Mouse (Mus musculus): ENCODE data around the gene Rdh16f2. TPM values are rescaled to one million over a fixed set of nuclear protein-coding genes. Genes with fewer than 3 reads are reported as not detected.

The Rdh16f2 gene
- polyA plus RNA-seq (2015; fragmentation: Illumina TruSeq; extraction: RNeasy Lipid Tissue Mini Kit (QIAGEN cat#74804); ENCODE audit: insufficient read depth, low replicate concordance), result not detected

DNA sequence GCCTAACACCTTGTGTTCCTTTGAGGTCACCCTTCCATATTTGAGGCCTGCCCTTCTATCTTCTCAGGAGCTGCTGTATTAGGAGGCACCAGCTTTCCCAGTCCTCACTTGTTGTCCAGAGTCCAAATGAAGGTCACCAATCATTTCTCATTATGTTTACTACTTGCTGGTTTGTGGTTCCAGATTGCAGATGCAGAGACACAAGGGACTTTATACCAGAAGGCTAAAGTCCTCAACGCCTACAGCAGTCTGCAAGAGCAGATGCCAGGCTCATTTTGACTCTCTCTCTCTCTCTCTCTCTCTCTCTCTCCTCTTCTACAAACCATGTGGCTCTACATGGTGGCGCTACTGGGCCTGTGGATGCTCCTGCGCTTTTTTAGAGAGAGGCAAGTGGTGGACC lies at the start of gene Rdh16f2:
Rdh16f2 (plus strand) TSS at position 243 of the 400 bp plus-strand sequence.

DNA sequence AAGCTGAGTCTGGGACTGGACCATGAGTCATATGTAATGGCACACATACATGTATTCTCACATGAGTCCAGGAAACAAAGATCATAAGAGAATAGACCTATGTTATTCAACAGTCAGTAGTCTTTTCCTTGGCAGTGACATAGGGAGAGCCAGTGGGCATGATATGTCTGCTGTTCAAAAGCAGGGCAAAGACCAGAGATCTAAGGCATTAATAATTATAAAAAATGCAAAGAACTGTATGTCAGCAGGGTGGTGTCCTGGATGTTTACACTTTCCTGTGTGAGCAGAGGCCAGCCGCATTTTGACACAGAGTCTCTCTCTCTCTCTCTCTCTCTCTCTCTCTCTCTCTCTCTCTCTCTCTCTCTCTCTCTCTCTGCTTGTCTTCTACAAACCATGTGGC lies 16.6 kb upstream of the Rdh16f2 start, which contains the start of gene Rdh19:
Rdh19 (plus strand) TSS at position 301 of the 400 bp plus-strand sequence.

DNA sequence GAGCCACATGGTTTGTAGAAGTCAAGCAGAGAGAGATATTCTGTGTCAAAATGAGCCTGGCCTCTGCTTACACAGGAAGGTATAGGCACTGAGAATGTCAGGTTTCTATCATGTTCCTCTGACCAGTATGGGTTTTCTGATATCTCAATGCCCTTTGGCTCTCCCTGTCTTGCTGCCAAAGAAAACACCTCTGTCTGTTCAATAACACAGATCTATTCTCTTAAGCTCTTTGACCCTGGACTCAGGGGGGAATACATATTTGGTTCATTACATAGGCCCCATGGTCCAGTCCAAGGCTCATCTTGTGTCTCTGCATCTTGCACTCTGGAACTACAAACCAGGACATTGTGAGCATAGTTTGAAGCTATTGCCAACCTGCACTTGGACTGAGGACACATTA lies 22.3 kb downstream of the Rdh16f2 start, which contains the start of gene Rdh7:
Rdh7 (minus strand) TSS at position 213 of the 400 bp plus-strand sequence.

DNA sequence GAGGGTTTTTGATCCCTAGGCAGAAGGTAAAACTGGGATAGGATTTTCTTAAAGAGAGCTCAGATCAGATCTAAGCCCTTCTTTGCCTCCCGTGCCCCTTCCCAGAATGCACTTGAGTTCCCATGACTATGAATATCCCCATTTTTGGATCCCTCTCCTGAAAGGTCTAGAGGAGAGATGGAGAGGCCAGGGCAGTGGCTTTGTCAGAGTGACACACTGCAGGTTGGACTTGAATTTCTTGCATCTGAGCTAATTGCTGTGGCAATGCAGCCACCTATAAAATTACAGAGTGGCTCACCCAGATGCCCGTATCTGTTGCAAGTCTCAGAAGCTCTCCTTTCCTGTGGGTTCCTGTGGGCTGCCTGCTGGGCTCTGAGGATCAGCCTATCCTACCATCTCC lies 31.9 kb downstream of the Rdh16f2 start, which contains the start of gene Sdr9c7:
Sdr9c7 (plus strand) TSS at position 301 of the 400 bp plus-strand sequence.

Other genes with a start within 250 kb of the Rdh16f2 start
- 26.0 TPM for gene Lrp1, start 245.3 kb upstream of the Rdh16f2 start, polyA plus RNA-seq (2015; fragmentation: Illumina TruSeq; extraction: RNeasy Lipid Tissue Mini Kit (QIAGEN cat#74804); ENCODE audit: insufficient read depth, low replicate concordance)
- gene Stat6, start 223.5 kb upstream of the Rdh16f2 start, polyA plus RNA-seq (2015; fragmentation: Illumina TruSeq; extraction: RNeasy Lipid Tissue Mini Kit (QIAGEN cat#74804); ENCODE audit: insufficient read depth, low replicate concordance), result 130 TPM
- gene Nemp1, start 199.6 kb upstream of the Rdh16f2 start, polyA plus RNA-seq (2015; fragmentation: Illumina TruSeq; extraction: RNeasy Lipid Tissue Mini Kit (QIAGEN cat#74804); ENCODE audit: insufficient read depth, low replicate concordance), result 17.1 TPM
- 10.6 TPM for gene Nab2, start 197.9 kb upstream of the Rdh16f2 start, polyA plus RNA-seq (2015; fragmentation: Illumina TruSeq; extraction: RNeasy Lipid Tissue Mini Kit (QIAGEN cat#74804); ENCODE audit: insufficient read depth, low replicate concordance)
- gene Myo1a, start 161.3 kb upstream of the Rdh16f2 start, polyA plus RNA-seq (2015; fragmentation: Illumina TruSeq; extraction: RNeasy Lipid Tissue Mini Kit (QIAGEN cat#74804); ENCODE audit: insufficient read depth, low replicate concordance), result 0.35 TPM
- gene Tac2, start 142.0 kb upstream of the Rdh16f2 start, polyA plus RNA-seq (2015; fragmentation: Illumina TruSeq; extraction: RNeasy Lipid Tissue Mini Kit (QIAGEN cat#74804); ENCODE audit: insufficient read depth, low replicate concordance), result 0.41 TPM
- 7.9 TPM for gene Zbtb39, start 126.9 kb upstream of the Rdh16f2 start, polyA plus RNA-seq (2015; fragmentation: Illumina TruSeq; extraction: RNeasy Lipid Tissue Mini Kit (QIAGEN cat#74804); ENCODE audit: insufficient read depth, low replicate concordance)
- 9.3 TPM for gene Gpr182, start 114.7 kb upstream of the Rdh16f2 start, polyA plus RNA-seq (2015; fragmentation: Illumina TruSeq; extraction: RNeasy Lipid Tissue Mini Kit (QIAGEN cat#74804); ENCODE audit: insufficient read depth, low replicate concordance)
- gene Rdh1, start 106.8 kb upstream of the Rdh16f2 start, polyA plus RNA-seq (2015; fragmentation: Illumina TruSeq; extraction: RNeasy Lipid Tissue Mini Kit (QIAGEN cat#74804); ENCODE audit: insufficient read depth, low replicate concordance), result 1.1 TPM
- gene Rdh16f1, start 106.7 kb upstream of the Rdh16f2 start, polyA plus RNA-seq (2015; fragmentation: Illumina TruSeq; extraction: RNeasy Lipid Tissue Mini Kit (QIAGEN cat#74804); ENCODE audit: insufficient read depth, low replicate concordance), result 1.9 TPM
- gene Rdh9, start 90.1 kb upstream of the Rdh16f2 start, polyA plus RNA-seq (2015; fragmentation: Illumina TruSeq; extraction: RNeasy Lipid Tissue Mini Kit (QIAGEN cat#74804); ENCODE audit: insufficient read depth, low replicate concordance), result not detected
- not detected for gene Rdh16, start 65.3 kb upstream of the Rdh16f2 start, polyA plus RNA-seq (2015; fragmentation: Illumina TruSeq; extraction: RNeasy Lipid Tissue Mini Kit (QIAGEN cat#74804); ENCODE audit: insufficient read depth, low replicate concordance)
- gene Rdh19, start 16.5 kb upstream of the Rdh16f2 start, polyA plus RNA-seq (2015; fragmentation: Illumina TruSeq; extraction: RNeasy Lipid Tissue Mini Kit (QIAGEN cat#74804); ENCODE audit: insufficient read depth, low replicate concordance), result not detected
- not detected for gene Rdh7, start 22.3 kb downstream of the Rdh16f2 start, polyA plus RNA-seq (2015; fragmentation: Illumina TruSeq; extraction: RNeasy Lipid Tissue Mini Kit (QIAGEN cat#74804); ENCODE audit: insufficient read depth, low replicate concordance)
- not detected for gene Sdr9c7, start 32.0 kb downstream of the Rdh16f2 start, polyA plus RNA-seq (2015; fragmentation: Illumina TruSeq; extraction: RNeasy Lipid Tissue Mini Kit (QIAGEN cat#74804); ENCODE audit: insufficient read depth, low replicate concordance)
- not detected for gene Hsd17b6, start 141.1 kb downstream of the Rdh16f2 start, polyA plus RNA-seq (2015; fragmentation: Illumina TruSeq; extraction: RNeasy Lipid Tissue Mini Kit (QIAGEN cat#74804); ENCODE audit: insufficient read depth, low replicate concordance)
- gene Prim1, start 148.7 kb downstream of the Rdh16f2 start, polyA plus RNA-seq (2015; fragmentation: Illumina TruSeq; extraction: RNeasy Lipid Tissue Mini Kit (QIAGEN cat#74804); ENCODE audit: insufficient read depth, low replicate concordance), result 34.6 TPM
- 1,288 TPM for gene Naca, start 169.1 kb downstream of the Rdh16f2 start, polyA plus RNA-seq (2015; fragmentation: Illumina TruSeq; extraction: RNeasy Lipid Tissue Mini Kit (QIAGEN cat#74804); ENCODE audit: insufficient read depth, low replicate concordance)
- 192 TPM for gene Ptges3, start 192.5 kb downstream of the Rdh16f2 start, polyA plus RNA-seq (2015; fragmentation: Illumina TruSeq; extraction: RNeasy Lipid Tissue Mini Kit (QIAGEN cat#74804); ENCODE audit: insufficient read depth, low replicate concordance)
- 584 TPM for gene Atp5b, start 216.8 kb downstream of the Rdh16f2 start, polyA plus RNA-seq (2015; fragmentation: Illumina TruSeq; extraction: RNeasy Lipid Tissue Mini Kit (QIAGEN cat#74804); ENCODE audit: insufficient read depth, low replicate concordance)
- 77.3 TPM for gene Baz2a, start 225.1 kb downstream of the Rdh16f2 start, polyA plus RNA-seq (2015; fragmentation: Illumina TruSeq; extraction: RNeasy Lipid Tissue Mini Kit (QIAGEN cat#74804); ENCODE audit: insufficient read depth, low replicate concordance)